Mouse (Mus musculus) limb, embryonic 12.5 days (tissue): ENCODE results near the gene Fam184b. TPM values are rescaled to one million over a fixed set of nuclear protein-coding genes. Genes with fewer than 3 reads are reported as not detected.
"Not testable (repeated sequence)": the region's sequence is repeated elsewhere in the genome, so short reads cannot be mapped to it uniquely, and the experiment has no call there.

Experiments
- ATAC-seq: fragments of 200-750 bp; cut with Nextera tagmentation; 2 replicates; pipeline ENCODE4 v1.8.0; 2017; ENCODE audit warnings: low read depth, moderate TSS enrichment; ENCODE audit not compliant: insufficient number of reproducible peaks, insufficient read depth, low FRiP score, low TSS enrichment
- H3K27ac ChIP-seq: fragments of 300-500 bp; sonication (generic); 2 replicates; pipeline ENCODE4 v1.5.1; 2016; ENCODE audit warnings: mild to moderate bottlenecking, moderate library complexity
- H3K27me3 ChIP-seq: fragments of 300-500 bp; sonication (generic); 2 replicates; pipeline ENCODE4 v1.6.1; 2016; ENCODE audit warnings: mild to moderate bottlenecking, moderate library complexity
- H3K36me3 ChIP-seq: fragments of 300-500 bp; sonication (generic); 2 replicates; pipeline ENCODE4 v1.6.1; 2016; ENCODE audit warnings: mild to moderate bottlenecking, moderate library complexity
- H3K4me1 ChIP-seq: fragments of 300-500 bp; sonication (generic); replicated peaks from 2 replicates; pipeline ENCODE4 v1.6.1; 2016
- H3K4me2 ChIP-seq: fragments of 300-500 bp; sonication (generic); 2 replicates; pipeline ENCODE4 v1.6.1; 2016; ENCODE audit warnings: mild to moderate bottlenecking, moderate library complexity
- H3K4me3 ChIP-seq: fragments of 300-500 bp; sonication (generic); replicated peaks from 2 replicates; pipeline ENCODE4 v1.5.1; 2016; ENCODE audit warnings: mild to moderate bottlenecking
- H3K9ac ChIP-seq: fragments of 300-500 bp; sonication (generic); replicated peaks from 2 replicates; pipeline ENCODE4 v1.6.1; 2016; ENCODE audit warnings: mild to moderate bottlenecking, moderate library complexity
- H3K9me3 ChIP-seq: fragments of 300-500 bp; sonication (generic); 2 replicates; pipeline ENCODE4 v1.6.1; 2016; ENCODE audit warnings: mild to moderate bottlenecking, moderate library complexity
- WGBS: fragments of 180-500 bp; shearing (Covaris S2); methylation state at CpG from one replicate; pipeline ENCODE4 v1.1.7; 2016; 5-methylcytosine and 5-hydroxymethylcytosine counted together
- polyA plus RNA-seq: library from polyadenylated mRNA; unstranded; fragments of >200 nt; fragmentation: Nextera tagmentation; extraction: Ambion mirVana; gene quantifications from 2 replicates; pipeline ENCODE4 v1.2.1, GENCODE M21; 2016

Fam184b gene
- polyA plus RNA-seq, 1 experiment from 2014 or later = 0.95 TPM

DNA sequence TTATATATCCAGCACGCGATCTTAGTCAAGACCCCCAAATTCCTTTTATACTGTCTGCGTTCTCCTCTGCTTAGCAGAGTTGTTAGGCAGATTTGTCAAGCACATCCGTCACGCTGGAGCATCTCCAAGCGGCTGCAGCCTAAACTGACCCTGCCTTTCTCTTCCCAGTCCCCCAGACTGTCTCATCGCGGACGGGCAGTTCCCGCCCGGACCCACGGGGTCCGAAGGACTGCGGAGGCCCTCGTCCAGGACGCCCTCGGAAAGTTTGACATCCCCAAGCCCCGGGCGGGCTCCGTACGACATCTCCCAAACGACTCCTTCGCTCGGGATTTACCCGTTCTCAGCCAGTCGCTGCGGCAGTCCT, 29.8 kb upstream of the Fam184b start:
- Histone ChIP-seq H3K27ac (peak overlapping the region; percentile 78), H3K9me3 (no peaks in the 10 kb centered on the region), H3K9ac (peak overlapping the region; percentile 74), H3K4me3 (peak overlapping the region; percentile 86), H3K27me3 (no peaks in the 10 kb centered on the region), H3K4me2 (peak overlapping the region; percentile 82), H3K36me3 (0 out of 2 replicates have a peak, but pooled peaks cover 2% of the 10 kb centered on the region), H3K4me1 (peaks cover 7% of the 10 kb centered on the region)
- peak; percentile 77 for ATAC-seq
- under 1% methylated on average over 27 of the region's 27 CpGs for WGBS

DNA sequence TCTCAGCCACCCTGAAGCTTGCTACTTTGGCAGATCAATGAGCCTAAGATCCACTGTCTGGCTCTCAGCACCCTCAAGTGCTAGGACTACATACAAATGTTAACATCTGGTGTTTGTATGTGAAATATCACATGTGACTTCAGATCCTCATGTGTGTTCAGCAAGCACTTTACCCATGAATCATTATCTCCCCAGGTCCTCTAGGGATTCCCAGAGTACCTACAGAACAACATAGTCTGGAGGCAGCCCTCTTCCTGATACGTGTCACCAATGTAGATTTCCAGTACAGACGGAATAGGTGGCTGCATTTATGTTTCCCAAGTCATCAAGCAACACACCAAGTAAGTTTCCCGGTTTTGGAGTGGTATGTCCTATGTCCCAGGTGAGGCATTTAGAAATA, 29.4 kb upstream of the Fam184b start:
- Histone ChIP-seq H3K4me2 (peak overlapping the region; percentile 82), H3K27me3 (no peaks in the 10 kb centered on the region), H3K36me3 (0 out of 2 replicates have a peak, but pooled peaks cover 2% of the 10 kb centered on the region), H3K9me3 (no peaks in the 10 kb centered on the region), H3K27ac (peak overlapping the region; percentile 78; the same call in 1 of the 2 replicates), H3K4me3 (peak overlapping the region; percentile 86), H3K4me1 (peaks cover 7% of the 10 kb centered on the region), H3K9ac (peak overlapping the region; percentile 74)
- under 1% methylated on average over 3 of the region's 3 CpGs for WGBS
- no peak for ATAC-seq

DNA sequence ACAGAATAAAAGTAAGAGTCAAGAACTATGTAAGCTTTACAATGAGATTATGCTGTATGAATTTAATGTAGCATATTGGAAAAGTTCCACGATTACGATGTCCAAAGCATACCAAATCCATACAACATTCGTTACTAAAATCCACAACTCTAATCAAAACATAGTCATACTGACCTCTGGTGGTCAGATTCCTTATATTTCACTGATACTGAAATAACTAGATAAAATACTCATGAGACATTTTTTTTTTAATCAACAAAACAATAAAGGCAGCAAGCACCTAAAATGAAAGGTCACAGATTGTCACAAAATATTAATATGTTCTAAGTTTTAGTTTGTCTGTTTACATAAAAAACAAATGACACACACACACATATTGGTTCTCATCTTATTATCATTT, 28.9 kb upstream of the Fam184b start:
- 0 out of 2 replicates have a peak, but pooled peaks cover 2% of the 10 kb centered on the region for H3K36me3 ChIP-seq
- H3K9ac ChIP-seq = no peak overlapping the region
- WGBS = 47% methylated on average over 3 of the region's 3 CpGs
- no peak overlapping the region for H3K4me3 ChIP-seq
- no peaks in the 10 kb centered on the region for H3K27me3 ChIP-seq
- no peak for ATAC-seq
- no peak overlapping the region for H3K27ac ChIP-seq
- peak overlapping the region; percentile 82 for H3K4me2 ChIP-seq
- peaks cover 7% of the 10 kb centered on the region for H3K4me1 ChIP-seq
- H3K9me3 ChIP-seq = no peaks in the 10 kb centered on the region

GRCm38 (mm10) chr5:45658406-45658805, 19.0 kb upstream of the Fam184b start:
- not testable (repeated sequence) for H3K4me2 ChIP-seq, H3K4me3 ChIP-seq, H3K9me3 ChIP-seq, H3K36me3 ChIP-seq, H3K27me3 ChIP-seq, H3K4me1 ChIP-seq, H3K9ac ChIP-seq, ATAC-seq, H3K27ac ChIP-seq
- WGBS = 94% methylated on average over 13 of the region's 13 CpGs

DNA sequence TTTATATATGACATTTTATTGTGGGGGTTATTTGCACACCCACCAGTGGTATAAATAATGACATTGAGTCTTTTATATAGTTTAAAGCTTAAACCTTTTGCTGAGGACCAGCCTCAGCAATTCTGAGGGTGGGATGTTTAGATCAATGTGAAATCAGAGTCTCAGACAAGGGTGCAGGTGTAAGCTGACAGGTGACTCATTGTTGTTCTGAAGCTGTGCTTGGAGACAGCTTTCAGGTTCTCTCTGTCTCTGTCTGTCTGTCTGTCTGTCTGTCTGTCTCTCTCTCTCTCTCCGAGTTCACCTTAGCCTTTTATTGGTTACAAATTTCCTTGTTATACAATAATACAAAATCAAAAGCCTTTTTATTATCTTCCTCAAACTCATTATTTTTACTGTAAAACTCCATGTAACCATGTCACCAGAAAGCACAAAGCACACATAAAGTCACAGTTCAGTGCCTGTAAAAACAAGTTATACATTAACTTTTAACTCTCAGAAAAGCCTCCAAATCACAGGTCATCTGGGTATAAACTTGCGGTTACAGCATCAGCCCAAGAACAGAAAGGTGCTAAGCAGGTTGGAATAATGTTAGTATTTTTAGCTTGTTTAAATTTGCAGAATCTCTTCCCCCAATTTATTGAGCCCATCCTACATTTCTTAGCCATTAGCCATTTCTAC, 11.8 kb upstream of the Fam184b start:
- H3K9ac ChIP-seq = no peak overlapping the region
- no peak overlapping the region for H3K27ac ChIP-seq
- H3K36me3 ChIP-seq = no peaks in the 10 kb centered on the region
- WGBS = 80% methylated on average over 2 of the region's 2 CpGs
- no peaks in the 10 kb centered on the region for H3K9me3 ChIP-seq
- H3K27me3 ChIP-seq = no peaks in the 10 kb centered on the region
- no peaks in the 10 kb centered on the region for H3K4me1 ChIP-seq
- ATAC-seq = no peak
- no peak overlapping the region for H3K4me2 ChIP-seq
- no peak overlapping the region for H3K4me3 ChIP-seq

DNA sequence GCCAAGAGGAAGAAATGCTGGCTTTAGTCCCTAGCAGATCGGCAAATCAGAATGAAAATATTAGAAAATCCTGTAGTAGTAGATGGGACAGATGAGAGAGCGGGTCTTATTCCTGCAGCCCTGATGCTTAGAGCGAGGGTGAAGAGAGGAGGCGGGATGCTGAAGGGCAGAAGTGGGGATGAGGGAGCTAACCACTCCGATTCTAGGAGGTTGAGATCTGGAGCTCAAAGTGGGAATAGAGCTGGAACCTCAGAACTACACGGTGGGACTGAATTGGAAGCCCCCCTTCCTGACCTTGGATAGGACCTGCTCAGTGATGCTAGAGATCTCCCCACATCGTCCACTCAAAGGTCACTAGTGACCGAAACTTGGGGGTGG, 290 bp upstream of the Fam184b start:
- H3K27me3 ChIP-seq = peaks cover 33% of the 10 kb centered on the region
- H3K4me3 ChIP-seq = peak overlapping the region; percentile 62
- H3K4me2 ChIP-seq = peak overlapping the region; percentile 96
- peak; percentile 37; the same call in 1 of the 2 replicates for ATAC-seq
- H3K9ac ChIP-seq = peak overlapping the region; percentile 63
- H3K9me3 ChIP-seq = no peaks in the 10 kb centered on the region
- no peaks in the 10 kb centered on the region for H3K36me3 ChIP-seq
- no peak overlapping the region for H3K27ac ChIP-seq
- peaks cover 5% of the 10 kb centered on the region; the same call in 1 of the 2 replicates for H3K4me1 ChIP-seq
- WGBS = 1% methylated on average over 8 of the region's 8 CpGs

- Histone ChIP-seq H3K4me1 (peaks cover 5% of the 10 kb centered on the region; the same call in 1 of the 2 replicates), H3K27me3 (peaks cover 33% of the 10 kb centered on the region), H3K9me3 (no peaks in the 10 kb centered on the region), H3K9ac (no peak overlapping the region), H3K4me3 (no peak overlapping the region), H3K36me3 (no peaks in the 10 kb centered on the region), H3K4me2 (peak overlapping the region; percentile 96; the same call in 1 of the 2 replicates), H3K27ac (no peak overlapping the region)
- 71% methylated on average over 3 of the region's 3 CpGs for WGBS
- ATAC-seq = no peak
Observed at GRCm38 (mm10) chr5:45638378-45638777, 1.0 kb downstream of the Fam184b start.

GRCm38 (mm10) chr5:45629470-45629869, 9.9 kb downstream of the Fam184b start:
- Histone ChIP-seq H3K27ac (no peak overlapping the region), H3K4me1 (no peaks in the 10 kb centered on the region), H3K9ac (no peak overlapping the region), H3K9me3 (peaks cover 9% of the 10 kb centered on the region), H3K4me3 (no peak overlapping the region), H3K36me3 (no peaks in the 10 kb centered on the region), H3K4me2 (no peak overlapping the region), H3K27me3 (no peaks in the 10 kb centered on the region)
- ATAC-seq = no peak

DNA sequence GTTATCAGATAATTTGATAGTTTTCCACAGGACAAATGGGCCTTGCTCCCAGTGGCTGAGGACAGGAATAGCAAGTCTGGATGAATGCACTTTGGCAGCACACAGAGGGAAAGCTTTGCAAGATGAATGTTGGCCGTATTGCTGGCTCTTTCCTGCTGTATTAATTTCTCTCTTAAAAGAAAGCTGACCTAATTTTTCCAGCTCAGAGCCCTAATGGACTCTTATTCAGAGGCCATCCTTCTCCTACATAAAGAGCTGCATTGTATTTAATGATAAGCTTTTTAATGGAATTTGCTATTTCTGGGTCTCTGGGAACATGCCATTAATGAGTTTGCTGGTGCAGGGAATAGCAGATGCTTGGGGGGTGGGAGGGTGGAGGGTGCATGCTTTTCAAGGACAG, 11.6 kb downstream of the Fam184b start:
- H3K4me2 ChIP-seq = no peak overlapping the region
- H3K36me3 ChIP-seq = no peaks in the 10 kb centered on the region
- H3K27me3 ChIP-seq = no peaks in the 10 kb centered on the region
- H3K9ac ChIP-seq = no peak overlapping the region
- H3K9me3 ChIP-seq = peaks cover 15% of the 10 kb centered on the region
- WGBS = 64% methylated on average over 1 of the region's 1 CpGs
- H3K27ac ChIP-seq = no peak overlapping the region
- H3K4me3 ChIP-seq = no peak overlapping the region
- no peaks in the 10 kb centered on the region for H3K4me1 ChIP-seq
- ATAC-seq = no peak

DNA sequence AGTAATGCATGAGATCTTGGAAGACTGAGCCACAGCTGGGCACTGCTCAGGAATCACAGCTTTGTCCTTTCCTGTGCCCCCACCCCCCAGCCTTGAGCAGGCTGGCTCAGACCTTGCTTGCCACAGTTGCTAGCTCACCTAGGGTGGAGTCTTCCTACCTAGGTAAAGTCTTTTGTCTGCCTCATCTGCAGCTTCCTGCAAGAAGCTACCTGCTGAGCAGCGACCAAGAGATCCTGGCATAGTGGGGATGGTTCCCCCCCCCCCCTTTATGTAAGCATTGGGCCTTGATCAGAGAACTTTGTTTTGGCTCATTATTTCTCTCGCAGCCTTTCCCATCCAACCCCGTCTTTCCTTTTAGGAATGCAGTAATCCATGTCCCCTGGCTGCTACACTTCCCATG, 17.9 kb downstream of the Fam184b start:
- no peak overlapping the region for H3K9ac ChIP-seq
- no peaks in the 10 kb centered on the region for H3K4me1 ChIP-seq
- no peak overlapping the region for H3K4me3 ChIP-seq
- peaks cover 18% of the 10 kb centered on the region for H3K9me3 ChIP-seq
- no peaks in the 10 kb centered on the region for H3K36me3 ChIP-seq
- WGBS = 52% methylated on average over 3 of the region's 3 CpGs
- H3K4me2 ChIP-seq = no peak overlapping the region
- ATAC-seq = no peak
- H3K27me3 ChIP-seq = no peaks in the 10 kb centered on the region
- no peak overlapping the region for H3K27ac ChIP-seq

DNA sequence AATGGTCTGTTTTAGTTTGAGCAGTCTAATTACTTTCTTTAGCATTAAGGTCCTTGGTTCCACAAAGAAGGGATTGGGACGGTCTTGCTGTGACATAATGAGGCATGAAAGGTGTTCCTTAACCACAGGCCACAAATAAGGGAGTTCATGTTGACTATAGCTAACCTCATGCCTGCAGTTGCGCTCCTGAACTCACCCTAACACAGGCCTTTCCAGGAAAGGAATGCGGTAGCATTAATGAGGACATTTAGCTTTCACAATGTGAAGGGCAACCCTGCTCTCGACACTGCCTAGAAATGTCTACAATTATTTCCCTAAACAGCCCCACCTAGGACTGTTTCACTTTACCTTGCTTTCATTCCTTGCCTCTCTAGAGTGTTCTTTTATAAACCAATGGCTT, 40.4 kb downstream of the Fam184b start:
- Histone ChIP-seq H3K4me2 (no peak overlapping the region), H3K9me3 (no peaks in the 10 kb centered on the region), H3K27me3 (no peaks in the 10 kb centered on the region), H3K4me1 (no peaks in the 10 kb centered on the region), H3K9ac (no peak overlapping the region), H3K36me3 (no peaks in the 10 kb centered on the region), H3K27ac (no peak overlapping the region), H3K4me3 (no peak overlapping the region)
- 62% methylated on average over 4 of the region's 4 CpGs for WGBS
- ATAC-seq = no peak
